Mouse (Mus musculus): Measurements from ENCODE around the gene Rnf216. TPM values are rescaled to one million over a fixed set of nuclear protein-coding genes. Genes with fewer than 3 reads are reported as not detected.

The Rnf216 gene
- polyA plus RNA-seq, 1 experiment from 2014 or later: 36.5 TPM

DNA sequence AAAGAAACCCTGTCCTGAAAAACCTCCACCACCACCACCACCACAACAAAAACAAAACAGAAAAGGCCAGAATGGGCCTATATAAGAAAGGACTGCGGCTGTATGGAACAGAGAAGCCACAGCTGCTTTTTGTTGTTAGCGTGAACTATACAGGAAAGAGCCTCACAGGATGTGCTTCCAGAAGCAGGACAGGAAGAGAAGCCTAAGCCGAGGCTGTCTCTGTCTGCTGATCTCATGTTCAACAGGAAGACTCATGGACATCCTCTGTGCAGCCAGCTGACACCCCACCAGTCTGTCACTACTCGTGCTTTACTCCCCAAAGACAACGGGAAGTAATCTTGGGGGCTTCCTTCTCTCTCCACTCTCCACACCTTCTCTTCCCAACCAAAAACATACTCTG is 95.4 kb downstream of the Rnf216 start:
- H3K9ac ChIP-seq (replicated peaks; ENCODE audit: low read depth, low read length): no peak overlapping the region
- no peak overlapping the region for H3K4me2 ChIP-seq (ENCODE audit: low read length)
- WGBS: 91% methylated on average over 5 of the region's 5 CpGs

DNA sequence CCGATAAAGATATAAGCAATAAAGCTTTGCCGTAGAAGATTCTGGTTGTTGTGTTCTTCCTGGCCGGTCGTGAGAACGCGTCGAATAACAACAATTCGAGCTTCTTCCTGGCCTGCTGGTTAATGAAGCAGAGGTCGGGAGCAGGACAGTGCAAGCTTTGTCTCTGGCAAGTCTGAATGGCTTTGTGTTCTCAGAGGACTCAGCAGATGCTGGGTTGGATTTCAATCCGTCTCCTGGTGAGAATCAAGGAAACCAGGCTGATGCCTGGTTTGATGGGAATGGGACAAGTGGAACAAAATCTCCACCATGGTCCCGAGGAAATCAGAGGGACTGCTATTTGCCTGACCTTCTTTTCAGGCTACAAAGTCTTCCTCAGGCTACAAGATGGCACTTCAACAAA is 103.4 kb downstream of the Rnf216 start:
- 46% methylated on average over 10 of the region's 11 CpGs for WGBS

More for the DNA sequence above, 95.4 kb downstream of the Rnf216 start:
- no peak for ATAC-seq
- H3K9me3 ChIP-seq (ENCODE audit: control insufficient read depth, low read length): no peaks in the 10 kb centered on the region
- H3K36me3 ChIP-seq (ENCODE audit: control insufficient read depth, insufficient read depth): peaks cover 11% of the 10 kb centered on the region; the same call in 1 of the 2 replicates
- H3K4me1 ChIP-seq (replicated peaks; ENCODE audit: control insufficient read depth, insufficient read depth, low read length): no peaks in the 10 kb centered on the region
- no peak overlapping the region for H3K27ac ChIP-seq (ENCODE audit: low read length)
- no peak overlapping the region for H3K4me3 ChIP-seq (replicated peaks; ENCODE audit: low read length)
- no peaks in the 10 kb centered on the region for H3K27me3 ChIP-seq (replicated peaks; ENCODE audit: control insufficient read depth, insufficient read depth, low read length)

DNA sequence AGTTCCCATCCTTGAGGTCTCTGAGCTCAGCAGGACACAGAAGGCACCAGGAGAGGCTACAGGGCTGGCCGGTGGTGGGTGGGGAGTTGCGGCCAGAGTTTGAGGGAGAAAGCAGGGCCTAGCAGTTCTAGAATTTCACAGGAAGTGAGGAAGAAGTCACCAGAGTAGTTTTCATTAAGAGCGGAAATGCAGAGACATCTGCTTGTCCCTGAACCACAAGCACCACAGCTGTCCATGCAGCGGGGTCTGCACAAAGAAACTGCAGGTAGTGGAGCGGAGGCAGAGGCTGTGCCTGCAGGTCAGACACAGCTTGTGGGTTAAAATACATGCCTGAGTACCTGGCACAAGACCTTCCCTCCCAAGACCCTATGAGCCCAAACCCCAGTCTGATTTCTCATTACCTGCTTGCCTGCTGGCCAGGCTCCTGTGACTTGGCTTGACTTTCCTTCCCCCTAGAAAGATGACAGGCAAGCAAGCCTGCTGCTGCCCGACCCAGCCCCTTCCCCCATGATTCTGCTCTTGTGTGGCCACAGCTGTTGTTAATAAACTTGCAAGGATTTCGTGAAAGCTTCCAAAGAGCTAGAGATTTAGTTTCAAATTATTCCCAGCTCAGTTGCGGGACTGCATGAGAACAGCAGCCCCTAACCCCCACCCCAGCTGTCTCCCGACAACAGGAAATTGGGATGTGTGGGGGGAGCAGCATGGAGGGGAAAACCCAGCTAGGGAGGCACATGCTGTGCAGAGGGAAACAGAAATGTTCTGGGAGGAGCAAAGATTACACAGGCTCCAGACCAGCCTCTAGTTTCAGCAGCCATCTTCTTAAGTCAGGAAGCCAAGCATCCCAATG is 111.9 kb downstream of the Rnf216 start:
- Histone ChIP-seq H3K4me2 (ENCODE audit: low read length) (no peak overlapping the region), H3K4me3 (replicated peaks; ENCODE audit: low read length) (no peak overlapping the region), H3K9me3 (ENCODE audit: control insufficient read depth, low read length) (no peaks in the 10 kb centered on the region), H3K4me1 (replicated peaks; ENCODE audit: control insufficient read depth, insufficient read depth, low read length) (peaks cover 4% of the 10 kb centered on the region; the same call in 1 of the 2 replicates), H3K9ac (replicated peaks; ENCODE audit: low read depth, low read length) (0 out of 2 replicates have a peak overlapping the region, but pooled peaks have one; percentile 22), H3K27ac (ENCODE audit: low read length) (peak overlapping the region; percentile 72), H3K27me3 (replicated peaks; ENCODE audit: control insufficient read depth, insufficient read depth, low read length) (no peaks in the 10 kb centered on the region), H3K36me3 (ENCODE audit: control insufficient read depth, insufficient read depth) (no peaks in the 10 kb centered on the region)
- WGBS: 62% methylated on average over 9 of the region's 9 CpGs
- no peak for ATAC-seq

More for the DNA sequence above, 103.4 kb downstream of the Rnf216 start:
- Histone ChIP-seq H3K27me3 (replicated peaks; ENCODE audit: control insufficient read depth, insufficient read depth, low read length) (no peaks in the 10 kb centered on the region), H3K4me3 (replicated peaks; ENCODE audit: low read length) (no peak overlapping the region), H3K9ac (replicated peaks; ENCODE audit: low read depth, low read length) (no peak overlapping the region), H3K4me1 (replicated peaks; ENCODE audit: control insufficient read depth, insufficient read depth, low read length) (no peaks in the 10 kb centered on the region), H3K27ac (ENCODE audit: low read length) (0 out of 2 replicates have a peak overlapping the region, but pooled peaks have one; percentile 12), H3K9me3 (ENCODE audit: control insufficient read depth, low read length) (no peaks in the 10 kb centered on the region), H3K36me3 (ENCODE audit: control insufficient read depth, insufficient read depth) (peaks cover 4% of the 10 kb centered on the region; the same call in 1 of the 2 replicates), H3K4me2 (ENCODE audit: low read length) (no peak overlapping the region)
- ATAC-seq: no peak

DNA sequence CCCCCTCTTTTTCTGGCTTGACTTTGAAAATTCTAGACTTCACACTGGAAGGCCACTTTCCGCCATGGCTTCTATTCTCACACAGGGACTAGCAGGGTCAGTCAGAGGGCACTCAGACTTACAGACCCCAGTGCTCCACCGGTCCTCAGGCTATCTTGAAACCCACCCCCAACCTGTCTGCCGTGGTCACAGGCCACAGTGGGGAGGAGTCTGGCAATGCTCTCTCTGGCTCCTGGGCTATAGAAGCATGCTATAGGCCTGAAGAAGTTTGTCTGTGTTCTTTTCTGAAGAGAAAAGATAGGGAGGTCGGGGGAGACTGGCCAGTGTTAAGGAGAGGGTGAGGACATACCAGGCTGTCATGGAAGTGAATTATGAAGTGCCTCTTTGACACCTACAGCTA is 112.7 kb downstream of the Rnf216 start:
- peaks cover 4% of the 10 kb centered on the region; the same call in 1 of the 2 replicates for H3K4me1 ChIP-seq (replicated peaks; ENCODE audit: control insufficient read depth, insufficient read depth, low read length)
- 58% methylated on average over 4 of the region's 4 CpGs for WGBS
- H3K27me3 ChIP-seq (replicated peaks; ENCODE audit: control insufficient read depth, insufficient read depth, low read length): no peaks in the 10 kb centered on the region
- no peak for ATAC-seq
- H3K9me3 ChIP-seq (ENCODE audit: control insufficient read depth, low read length): no peaks in the 10 kb centered on the region
- H3K4me3 ChIP-seq (replicated peaks; ENCODE audit: low read length): no peak overlapping the region
- H3K4me2 ChIP-seq (ENCODE audit: low read length): no peak overlapping the region
- no peaks in the 10 kb centered on the region for H3K36me3 ChIP-seq (ENCODE audit: control insufficient read depth, insufficient read depth)
- H3K9ac ChIP-seq (replicated peaks; ENCODE audit: low read depth, low read length): no peak overlapping the region
- no peak overlapping the region for H3K27ac ChIP-seq (ENCODE audit: low read length)

DNA sequence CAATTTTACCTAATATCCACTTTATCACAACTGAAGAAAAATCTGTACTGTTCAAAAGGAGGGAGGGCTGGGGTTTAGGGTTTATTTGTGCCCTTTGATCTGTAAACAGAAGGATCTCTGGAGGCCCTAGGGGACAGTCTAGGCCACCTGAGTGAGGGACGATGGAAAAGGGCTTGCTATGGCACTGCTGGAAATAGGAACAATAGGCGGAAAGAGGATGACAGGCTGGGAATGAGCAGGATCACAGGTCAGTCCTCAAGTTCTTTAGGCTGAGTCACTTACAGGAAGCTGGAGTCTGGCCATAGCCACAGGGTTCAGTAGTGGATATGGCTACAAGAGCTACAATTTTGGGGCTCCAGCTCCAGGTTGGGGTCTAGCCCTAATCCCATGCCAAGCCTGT is 114.6 kb downstream of the Rnf216 start:
- no peak overlapping the region for H3K4me2 ChIP-seq (ENCODE audit: low read length)
- WGBS: 68% methylated on average over 2 of the region's 2 CpGs
- H3K4me1 ChIP-seq (replicated peaks; ENCODE audit: control insufficient read depth, insufficient read depth, low read length): peaks cover 4% of the 10 kb centered on the region; the same call in 1 of the 2 replicates
- H3K9ac ChIP-seq (replicated peaks; ENCODE audit: low read depth, low read length): no peak overlapping the region
- H3K4me3 ChIP-seq (replicated peaks; ENCODE audit: low read length): no peak overlapping the region
- no peaks in the 10 kb centered on the region for H3K27me3 ChIP-seq (replicated peaks; ENCODE audit: control insufficient read depth, insufficient read depth, low read length)
- ATAC-seq: no peak
- H3K36me3 ChIP-seq (ENCODE audit: control insufficient read depth, insufficient read depth): peaks cover 1% of the 10 kb centered on the region; the same call in 1 of the 2 replicates
- H3K27ac ChIP-seq (ENCODE audit: low read length): no peak overlapping the region
- no peaks in the 10 kb centered on the region for H3K9me3 ChIP-seq (ENCODE audit: control insufficient read depth, low read length)

DNA sequence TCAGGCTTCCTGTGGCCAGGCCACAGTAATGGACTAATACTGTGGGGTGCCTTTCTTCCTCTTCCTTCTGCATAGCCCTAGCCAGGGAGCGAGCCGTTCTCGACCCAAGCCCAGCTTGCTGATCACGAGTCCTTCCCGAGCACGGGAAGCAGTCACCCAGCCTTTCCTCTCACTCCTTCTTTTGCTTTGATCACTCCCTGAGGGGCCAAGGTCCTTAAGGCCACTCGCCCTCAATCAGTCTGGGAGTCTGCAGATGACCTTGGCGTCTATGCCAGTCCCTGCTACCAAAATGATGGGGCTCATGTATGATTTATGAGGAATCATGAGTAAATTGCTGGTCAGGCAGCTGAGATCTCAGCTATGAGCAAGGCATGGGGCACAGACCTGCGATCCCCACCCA is 115.3 kb downstream of the Rnf216 start:
- no peak overlapping the region for H3K4me3 ChIP-seq (replicated peaks; ENCODE audit: low read length)
- H3K27ac ChIP-seq (ENCODE audit: low read length): no peak overlapping the region
- no peak overlapping the region for H3K4me2 ChIP-seq (ENCODE audit: low read length)
- H3K4me1 ChIP-seq (replicated peaks; ENCODE audit: control insufficient read depth, insufficient read depth, low read length): peaks cover 4% of the 10 kb centered on the region; the same call in 1 of the 2 replicates
- H3K9ac ChIP-seq (replicated peaks; ENCODE audit: low read depth, low read length): no peak overlapping the region; the same call in 1 of the 2 replicates
- no peaks in the 10 kb centered on the region for H3K27me3 ChIP-seq (replicated peaks; ENCODE audit: control insufficient read depth, insufficient read depth, low read length)
- peaks cover 3% of the 10 kb centered on the region; the same call in 1 of the 2 replicates for H3K36me3 ChIP-seq (ENCODE audit: control insufficient read depth, insufficient read depth)
- no peak for ATAC-seq
- H3K9me3 ChIP-seq (ENCODE audit: control insufficient read depth, low read length): no peaks in the 10 kb centered on the region
- 88% methylated on average over 9 of the region's 9 CpGs for WGBS

DNA sequence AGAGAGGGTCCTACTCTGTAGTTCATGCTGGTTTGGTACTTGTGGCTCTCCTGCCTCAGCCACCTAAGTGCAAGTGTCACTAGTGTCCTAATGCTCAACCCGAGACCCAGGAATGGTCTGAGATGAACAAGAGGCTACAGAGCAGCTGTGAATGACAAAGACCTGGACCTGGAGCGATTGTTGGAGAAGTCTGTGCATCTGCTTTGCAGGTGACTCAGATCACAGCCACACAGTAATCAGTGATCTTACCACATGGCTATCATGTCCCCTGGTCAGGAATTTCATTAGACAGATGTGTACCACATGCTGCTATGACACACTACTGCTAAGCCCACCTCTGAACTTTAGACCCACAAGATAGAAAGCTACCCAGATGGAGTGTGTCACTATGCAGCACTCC is 118.0 kb downstream of the Rnf216 start:
- 91% methylated on average over 2 of the region's 2 CpGs for WGBS
- H3K27ac ChIP-seq (ENCODE audit: low read length): no peak overlapping the region
- ATAC-seq: no peak
- H3K4me2 ChIP-seq (ENCODE audit: low read length): no peak overlapping the region
- H3K36me3 ChIP-seq (ENCODE audit: control insufficient read depth, insufficient read depth): peaks cover 5% of the 10 kb centered on the region; the same call in 1 of the 2 replicates
- no peaks in the 10 kb centered on the region for H3K4me1 ChIP-seq (replicated peaks; ENCODE audit: control insufficient read depth, insufficient read depth, low read length)
- H3K27me3 ChIP-seq (replicated peaks; ENCODE audit: control insufficient read depth, insufficient read depth, low read length): no peaks in the 10 kb centered on the region
- no peaks in the 10 kb centered on the region for H3K9me3 ChIP-seq (ENCODE audit: control insufficient read depth, low read length)
- H3K4me3 ChIP-seq (replicated peaks; ENCODE audit: low read length): no peak overlapping the region
- H3K9ac ChIP-seq (replicated peaks; ENCODE audit: low read depth, low read length): no peak overlapping the region

DNA sequence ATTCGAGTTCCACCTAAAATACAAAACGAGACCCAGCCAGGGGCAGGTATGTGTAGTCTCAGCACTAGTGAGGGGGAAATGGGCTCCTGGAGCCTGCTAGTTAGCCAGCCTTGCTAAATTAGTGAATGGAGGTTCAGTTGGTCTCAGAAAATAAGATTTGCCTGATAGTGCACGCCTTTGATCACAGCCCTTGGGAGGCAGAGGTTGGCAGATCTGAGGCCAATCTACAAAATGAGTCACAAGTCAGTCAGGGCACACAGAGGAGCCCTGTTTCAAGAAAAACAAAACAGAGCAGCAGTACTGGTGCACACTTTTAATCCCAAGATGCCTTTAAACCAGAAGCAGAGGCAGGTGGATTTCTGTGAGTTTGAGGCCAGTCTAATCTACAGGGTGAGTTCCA is 123.6 kb downstream of the Rnf216 start:
- Histone ChIP-seq H3K4me3 (replicated peaks; ENCODE audit: low read length) (no peak overlapping the region), H3K27ac (ENCODE audit: low read length) (no peak overlapping the region), H3K4me1 (replicated peaks; ENCODE audit: control insufficient read depth, insufficient read depth, low read length) (no peaks in the 10 kb centered on the region), H3K36me3 (ENCODE audit: control insufficient read depth, insufficient read depth) (peaks cover 5% of the 10 kb centered on the region; the same call in 1 of the 2 replicates), H3K9me3 (ENCODE audit: control insufficient read depth, low read length) (no peaks in the 10 kb centered on the region), H3K9ac (replicated peaks; ENCODE audit: low read depth, low read length) (no peak overlapping the region), H3K4me2 (ENCODE audit: low read length) (no peak overlapping the region), H3K27me3 (replicated peaks; ENCODE audit: control insufficient read depth, insufficient read depth, low read length) (no peaks in the 10 kb centered on the region)
- WGBS: 87% methylated on average over 3 of the region's 3 CpGs
- no peak for ATAC-seq

DNA sequence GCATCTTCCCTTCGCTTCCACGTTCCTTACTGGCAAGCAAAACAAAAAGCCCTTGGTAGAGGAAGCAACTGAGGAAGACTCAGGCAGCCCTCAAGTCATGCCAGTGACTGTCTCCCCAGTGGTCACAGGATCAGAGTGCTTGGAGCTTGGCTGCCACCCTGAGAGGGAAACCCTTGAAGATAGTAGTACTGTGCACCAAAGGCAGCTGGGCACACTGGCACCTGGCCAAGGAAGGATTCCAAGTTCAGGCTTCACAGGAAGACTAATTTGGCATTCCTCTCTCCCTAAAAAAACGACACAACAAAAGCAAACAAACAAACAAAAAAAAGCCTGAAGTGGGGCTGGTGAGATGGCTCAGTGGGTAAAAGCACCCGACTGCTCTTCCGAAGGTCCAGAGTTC is 124.3 kb downstream of the Rnf216 start:
- H3K4me1 ChIP-seq (replicated peaks; ENCODE audit: control insufficient read depth, insufficient read depth, low read length): no peaks in the 10 kb centered on the region
- 62% methylated on average over 5 of the region's 5 CpGs for WGBS
- H3K4me2 ChIP-seq (ENCODE audit: low read length): no peak overlapping the region
- no peak overlapping the region for H3K9ac ChIP-seq (replicated peaks; ENCODE audit: low read depth, low read length)
- peaks cover 5% of the 10 kb centered on the region; the same call in 1 of the 2 replicates for H3K36me3 ChIP-seq (ENCODE audit: control insufficient read depth, insufficient read depth)
- no peaks in the 10 kb centered on the region for H3K9me3 ChIP-seq (ENCODE audit: control insufficient read depth, low read length)
- no peak overlapping the region for H3K27ac ChIP-seq (ENCODE audit: low read length)
- ATAC-seq: peak; percentile 38; the same call in 1 of the 2 replicates
- H3K27me3 ChIP-seq (replicated peaks; ENCODE audit: control insufficient read depth, insufficient read depth, low read length): no peaks in the 10 kb centered on the region
- no peak overlapping the region for H3K4me3 ChIP-seq (replicated peaks; ENCODE audit: low read length)
